Mouse (Mus musculus) kidney, embryonic 14.5 days (tissue): ENCODE measurements around the gene Snapc1. TPM values are rescaled to one million over a fixed set of nuclear protein-coding genes. Genes with fewer than 3 reads are reported as not detected.

ENCODE experiments used
- ATAC-seq: fragments of 200-750 bp; cut with Nextera tagmentation; 2 replicates; pipeline ENCODE4 v1.8.0; 2017; ENCODE audit warnings: moderate number of reproducible peaks, mild to moderate bottlenecking, moderate TSS enrichment, moderate library complexity; ENCODE audit not compliant: low FRiP score, low TSS enrichment
- H3K27ac ChIP-seq: fragments of 300-500 bp; sonication (generic); 2 replicates; pipeline ENCODE4 v1.5.1; 2014; ENCODE audit warnings: low read depth, mild to moderate bottlenecking, low read length, moderate library complexity, mixed read lengths
- H3K27me3 ChIP-seq: fragments of 300-500 bp; sonication (generic); 2 replicates; pipeline ENCODE4 v1.6.1; 2014; ENCODE audit warnings: mild to moderate bottlenecking, low read length; ENCODE audit not compliant: control insufficient read depth, insufficient read depth
- H3K36me3 ChIP-seq: fragments of 300-500 bp; sonication (generic); 2 replicates; pipeline ENCODE4 v1.6.1; 2014; ENCODE audit warnings: low read length, mixed read lengths; ENCODE audit not compliant: control insufficient read depth, insufficient read depth
- H3K4me1 ChIP-seq: fragments of 300-500 bp; sonication (generic); 2 replicates; pipeline ENCODE4 v1.6.1; 2014; ENCODE audit warnings: low read length, mixed read lengths; ENCODE audit not compliant: control insufficient read depth, insufficient read depth
- H3K4me2 ChIP-seq: fragments of 300-500 bp; sonication (generic); replicated peaks from 2 replicates; pipeline ENCODE4 v1.6.1; 2014; ENCODE audit warnings: low read depth, mild to moderate bottlenecking, low read length
- H3K4me3 ChIP-seq: fragments of 300-500 bp; sonication (generic); 2 replicates; pipeline ENCODE4 v1.5.1; 2014; ENCODE audit warnings: mild to moderate bottlenecking, low read length
- H3K9ac ChIP-seq: fragments of 300-500 bp; sonication (generic); 2 replicates; pipeline ENCODE4 v1.6.1; 2014; ENCODE audit warnings: low read depth, mild to moderate bottlenecking, low read length, moderate library complexity
- H3K9me3 ChIP-seq: fragments of 300-500 bp; sonication (generic); 2 replicates; pipeline ENCODE4 v1.6.1; 2016; ENCODE audit warnings: low read length; ENCODE audit not compliant: control insufficient read depth
- WGBS: fragments of 180-500 bp; shearing (Covaris S2); extraction: QIAGEN DNeasy Blood & Tissue Kit; methylation state at CpG from one replicate; pipeline ENCODE4 v1.1.7; 2014; 5-methylcytosine and 5-hydroxymethylcytosine counted together
- polyA plus RNA-seq: library from polyadenylated mRNA; unstranded; fragments of >200 nt; fragmentation: Nextera tagmentation; extraction: Ambion mirVana; gene quantifications from 2 replicates; pipeline ENCODE4 v1.2.1, GENCODE M21; 2014

Snapc1 gene
- polyA plus RNA-seq, 1 experiment from 2014 or later, result 16.1 TPM

GRCm38 (mm10) chr12:73979667-73980066 is 15.4 kb downstream of the Snapc1 start:
- peaks cover 80% of the 10 kb centered on the region for H3K36me3 ChIP-seq
- H3K27ac ChIP-seq, result no peak overlapping the region
- H3K9ac ChIP-seq, result no peak overlapping the region
- H3K4me3 ChIP-seq, result no peak overlapping the region
- H3K9me3 ChIP-seq, result no peaks in the 10 kb centered on the region
- 92% methylated on average over 5 of the region's 5 CpGs for WGBS
- H3K4me1 ChIP-seq, result no peaks in the 10 kb centered on the region
- no peaks in the 10 kb centered on the region for H3K27me3 ChIP-seq
- H3K4me2 ChIP-seq, result no peak overlapping the region
- ATAC-seq, result no peak

GRCm38 (mm10) chr12:73982533-73982932 is 18.3 kb downstream of the Snapc1 start:
- no peak for ATAC-seq
- H3K4me2 ChIP-seq, result no peak overlapping the region
- WGBS, result 76% methylated on average over 14 of the region's 14 CpGs
- H3K9ac ChIP-seq, result no peak overlapping the region
- no peak overlapping the region for H3K27ac ChIP-seq
- H3K4me3 ChIP-seq, result no peak overlapping the region
- H3K4me1 ChIP-seq, result no peaks in the 10 kb centered on the region
- no peaks in the 10 kb centered on the region for H3K9me3 ChIP-seq
- peaks cover 71% of the 10 kb centered on the region for H3K36me3 ChIP-seq
- no peaks in the 10 kb centered on the region for H3K27me3 ChIP-seq

GRCm38 (mm10) chr12:73986299-73986698 is 22.0 kb downstream of the Snapc1 start:
- Histone ChIP-seq H3K36me3 (peaks cover 41% of the 10 kb centered on the region), H3K27me3 (no peaks in the 10 kb centered on the region), H3K4me1 (no peaks in the 10 kb centered on the region), H3K9me3 (no peaks in the 10 kb centered on the region), H3K4me2 (no peak overlapping the region), H3K27ac (no peak overlapping the region), H3K4me3 (no peak overlapping the region), H3K9ac (no peak overlapping the region)
- no peak for ATAC-seq
- WGBS, result 77% methylated on average over 7 of the region's 7 CpGs

GRCm38 (mm10) chr12:73988393-73989008 is 24.2 kb downstream of the Snapc1 start:
- 80% methylated on average over 4 of the region's 4 CpGs for WGBS
- no peak for ATAC-seq
- Histone ChIP-seq H3K4me2 (no peak overlapping the region), H3K4me3 (no peak overlapping the region), H3K27ac (no peak overlapping the region), H3K9ac (no peak overlapping the region), H3K4me1 (no peaks in the 10 kb centered on the region), H3K9me3 (no peaks in the 10 kb centered on the region), H3K36me3 (peaks cover 20% of the 10 kb centered on the region), H3K27me3 (no peaks in the 10 kb centered on the region)

- H3K27ac ChIP-seq, result no peak overlapping the region
- no peak overlapping the region for H3K4me2 ChIP-seq
- H3K9me3 ChIP-seq, result no peaks in the 10 kb centered on the region
- ATAC-seq, result no peak
- H3K4me1 ChIP-seq, result no peaks in the 10 kb centered on the region
- H3K27me3 ChIP-seq, result no peaks in the 10 kb centered on the region
- H3K9ac ChIP-seq, result no peak overlapping the region
- H3K4me3 ChIP-seq, result no peak overlapping the region
- peaks cover 11% of the 10 kb centered on the region for H3K36me3 ChIP-seq
Observed at GRCm38 (mm10) chr12:73989594-73989993, 25.3 kb downstream of the Snapc1 start.

- peaks cover 10% of the 10 kb centered on the region for H3K27me3 ChIP-seq
- no peak overlapping the region for H3K27ac ChIP-seq
- no peaks in the 10 kb centered on the region for H3K36me3 ChIP-seq
- H3K9me3 ChIP-seq, result no peaks in the 10 kb centered on the region
- H3K4me1 ChIP-seq, result no peaks in the 10 kb centered on the region
- H3K4me2 ChIP-seq, result peak overlapping the region; percentile 98; the same call in 1 of the 2 replicates
- H3K9ac ChIP-seq, result no peak overlapping the region
- no peak overlapping the region; the same call in 1 of the 2 replicates for H3K4me3 ChIP-seq
- 47% methylated on average over 12 of the region's 12 CpGs for WGBS
- no peak for ATAC-seq
Observed at GRCm38 (mm10) chr12:73996906-73997296, 32.6 kb downstream of the Snapc1 start.

GRCm38 (mm10) chr12:73997297-73998127 is 33.2 kb downstream of the Snapc1 start, which contains the start of gene Syt16:
Syt16 (plus strand) TSS chr12:73997661.
- peak within 1 kb of the TSS; percentile 55 for H3K4me3 ChIP-seq
- H3K9ac ChIP-seq, result peak within 1 kb of the TSS; percentile 60
- peaks cover 10% of the 10 kb centered on the region for H3K27me3 ChIP-seq
- H3K36me3 ChIP-seq, result no peaks in the 10 kb centered on the region
- H3K4me2 ChIP-seq, result peak within 1 kb of the TSS; percentile 98
- WGBS, result under 1% methylated on average over 56 of the region's 67 CpGs
- H3K27ac ChIP-seq, result no peak within 1 kb of the TSS
- ATAC-seq, result peak; percentile 57; the same call in 1 of the 2 replicates
- H3K4me1 ChIP-seq, result no peaks in the 10 kb centered on the region
- H3K9me3 ChIP-seq, result no peaks in the 10 kb centered on the region

- Histone ChIP-seq H3K4me1 (no peaks in the 10 kb centered on the region), H3K9ac (peak overlapping the region; percentile 60; the same call in 1 of the 2 replicates), H3K4me2 (peak overlapping the region; percentile 98), H3K4me3 (peak overlapping the region; percentile 55), H3K27ac (no peak overlapping the region), H3K9me3 (no peaks in the 10 kb centered on the region), H3K27me3 (peaks cover 10% of the 10 kb centered on the region), H3K36me3 (no peaks in the 10 kb centered on the region)
- no peak for ATAC-seq
- 47% methylated on average over 5 of the region's 5 CpGs for WGBS
Observed at GRCm38 (mm10) chr12:73998128-73998456, 33.8 kb downstream of the Snapc1 start.

GRCm38 (mm10) chr12:74002449-74002848 is 38.2 kb downstream of the Snapc1 start:
- Histone ChIP-seq H3K9me3 (no peaks in the 10 kb centered on the region), H3K27me3 (peaks cover 9% of the 10 kb centered on the region), H3K4me2 (no peak overlapping the region), H3K27ac (no peak overlapping the region), H3K9ac (no peak overlapping the region), H3K4me3 (no peak overlapping the region), H3K36me3 (no peaks in the 10 kb centered on the region), H3K4me1 (no peaks in the 10 kb centered on the region)
- no peak for ATAC-seq
- 86% methylated on average over 9 of the region's 9 CpGs for WGBS
